Mouse (Mus musculus): Measurements from ENCODE around the gene Gm20806.
"Not testable (repeated sequence)": the region's sequence is repeated elsewhere in the genome, so short reads cannot be mapped to it uniquely, and the experiment has no call there.

The Gm20806 gene

GRCm38 (mm10) chrY:78837956-78838355 lies at the start of gene Gm20806:
Gene Gm20806, minus strand, starts transcription at chrY:78838056.
- DNase-seq: not testable (repeated sequence)
